Mouse (Mus musculus) skeletal muscle tissue, adult 2 months (tissue): Measurements from ENCODE around the gene Chrng.

Source experiments
- DNase-seq: peaks from one replicate; pipeline ENCODE4 v3.0.0-alpha.2; 2012; ENCODE audit warnings: low read depth, low spot score

The Chrng gene

GRCm38 (mm10) chr1:87204465-87204864 is at the start of gene Chrng:
TSS of gene Chrng (plus strand) at chr1:87204657.
- no peak for DNase-seq

GRCm38 (mm10) chr1:87155531-87156198 is 48.8 kb upstream of the Chrng start:
- DNase-seq: no peak

- no peak for DNase-seq
Observed at GRCm38 (mm10) chr1:87156199-87156587, 48.3 kb upstream of the Chrng start, which contains the start of gene Ecel1. TSS of gene Ecel1 (minus strand) at chr1:87156521.

DNA sequence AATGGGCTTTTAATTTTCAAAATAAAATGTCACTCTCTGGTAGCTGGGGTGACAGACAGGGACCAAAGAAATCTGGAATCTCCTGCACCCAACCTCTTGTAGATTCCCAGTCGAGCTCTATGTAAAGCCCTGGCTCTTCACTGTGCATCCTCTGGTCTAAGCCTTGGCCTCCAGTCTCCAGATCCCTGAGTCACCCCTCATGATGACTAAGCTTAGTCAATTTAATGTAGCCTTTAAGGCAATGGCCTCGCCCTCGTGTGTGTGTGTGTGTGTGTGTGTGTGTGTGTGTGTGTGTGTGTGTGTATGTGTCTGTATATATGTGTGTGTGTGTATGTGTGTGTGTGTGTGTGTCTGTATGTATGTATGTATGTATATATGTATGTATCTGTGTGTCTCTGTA is 45.1 kb upstream of the Chrng start:
- no peak for DNase-seq

DNA sequence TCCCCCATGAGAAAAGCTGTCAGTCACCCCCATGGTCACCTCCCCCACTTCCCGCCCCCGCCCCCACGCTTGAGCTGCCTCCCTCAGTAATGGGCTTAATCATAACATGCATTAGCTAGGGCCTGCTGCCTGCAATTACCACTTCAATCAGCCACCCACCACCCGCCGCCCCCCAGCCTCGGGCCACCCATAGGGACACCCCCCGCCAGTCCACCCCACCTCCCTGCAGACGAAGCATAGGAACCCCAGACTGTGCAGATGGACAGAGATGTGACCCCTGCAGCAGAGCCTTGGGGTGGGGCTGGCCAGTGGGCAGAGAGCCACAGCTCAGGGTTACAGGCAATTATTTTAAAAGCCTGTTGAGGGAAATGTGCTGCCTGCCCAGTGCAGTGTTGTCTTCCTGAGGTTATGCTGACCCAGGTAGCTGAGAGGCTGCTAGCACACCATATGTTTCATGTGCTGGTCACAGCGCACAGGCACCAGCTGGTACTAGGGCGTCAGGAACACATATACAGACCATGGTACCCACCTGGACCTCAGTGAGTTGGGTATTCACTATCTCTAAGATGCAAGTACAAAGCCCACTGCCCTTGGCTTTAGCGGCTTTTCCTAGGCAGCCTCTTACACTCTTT is 40.2 kb upstream of the Chrng start:
- DNase-seq: no peak

GRCm38 (mm10) chr1:87164796-87165184 is 39.7 kb upstream of the Chrng start:
- DNase-seq: no peak

DNA sequence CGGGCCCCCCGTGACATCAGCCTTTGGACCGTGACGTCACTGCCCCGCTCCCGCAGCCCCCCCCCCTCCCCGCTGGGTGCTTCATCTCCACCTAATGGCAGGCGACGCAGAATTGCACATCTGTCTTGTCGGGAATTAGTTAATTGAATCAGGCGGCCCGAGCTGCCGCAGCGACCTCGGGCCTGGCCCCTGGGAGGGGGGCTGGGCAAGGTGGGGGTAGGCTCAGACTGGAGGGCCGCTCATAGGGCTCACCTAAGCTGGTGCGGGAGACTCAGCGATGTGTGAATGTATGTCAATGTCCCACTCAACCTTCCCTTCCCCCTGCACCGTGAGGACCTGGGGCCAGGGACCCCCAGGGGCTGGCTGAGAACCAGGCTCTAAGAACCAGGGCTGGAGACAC is 34.0 kb upstream of the Chrng start:
- DNase-seq: no peak

DNA sequence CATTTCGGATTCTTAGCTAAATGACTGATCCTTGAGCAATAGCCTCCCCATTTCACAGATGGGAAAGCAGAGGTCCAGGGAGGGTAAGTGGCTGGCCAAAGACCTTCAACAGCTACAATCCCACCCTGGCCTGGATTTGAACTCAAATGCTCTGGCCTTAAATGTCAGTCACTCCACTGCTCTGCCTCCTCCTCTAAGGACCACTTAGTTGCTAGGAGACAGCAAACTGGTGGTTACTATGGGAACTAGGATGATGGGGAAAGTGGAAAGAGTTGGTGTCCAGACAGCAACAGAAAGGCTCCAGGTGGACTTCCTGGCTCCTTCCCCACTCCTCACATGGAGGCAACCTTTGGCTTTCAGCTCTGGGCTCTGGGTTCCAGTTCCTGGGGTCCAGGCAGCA is 33.1 kb upstream of the Chrng start:
- DNase-seq: no peak

- DNase-seq: no peak
Observed at GRCm38 (mm10) chr1:87172316-87172715, 32.1 kb upstream of the Chrng start.

DNA sequence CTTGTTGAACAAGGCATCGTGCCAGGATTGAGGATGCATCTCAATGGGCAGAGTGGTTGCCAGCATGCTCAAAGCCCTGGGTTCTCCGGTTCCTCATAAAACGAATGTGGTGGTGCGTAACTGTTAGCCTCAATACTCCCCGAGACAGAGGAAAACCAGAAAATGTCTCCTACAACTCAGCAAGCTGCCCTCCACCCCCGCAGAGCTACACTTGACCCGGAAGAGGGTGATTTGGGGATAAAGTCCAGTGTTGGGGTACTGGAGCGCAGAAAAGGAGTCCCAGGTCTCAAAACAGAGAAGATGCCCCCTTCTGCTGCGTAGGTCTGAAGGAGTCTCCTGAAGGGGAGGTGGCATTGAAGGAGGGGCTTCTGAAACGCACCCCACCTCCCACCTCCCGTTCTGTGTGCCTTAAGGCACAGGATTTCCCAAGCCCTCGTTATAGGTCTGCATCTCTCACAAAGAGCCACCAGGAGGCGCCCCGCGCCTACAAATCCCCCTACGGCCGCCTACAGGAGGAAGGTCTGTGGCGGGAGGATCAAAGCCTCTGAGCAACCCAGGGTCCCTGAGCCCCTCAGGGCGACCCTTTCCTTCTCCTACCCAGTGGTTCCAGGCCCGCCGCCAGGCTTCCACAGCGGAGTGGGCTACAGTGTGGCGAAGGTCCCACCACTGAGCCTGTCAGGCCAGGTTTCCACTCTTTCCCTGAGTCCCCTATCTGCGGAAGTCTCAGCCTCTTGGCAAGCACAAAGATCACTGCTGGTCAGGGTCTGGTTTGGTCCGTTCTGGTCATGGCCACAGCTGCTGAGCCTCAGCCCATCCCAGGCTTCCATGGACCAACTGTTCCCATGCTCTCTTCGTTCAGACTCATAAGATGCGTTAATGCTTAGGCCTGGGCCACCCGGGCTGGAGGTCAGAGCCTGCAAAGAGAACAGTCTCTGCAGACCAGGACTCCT is 30.2 kb upstream of the Chrng start:
- peak; percentile 38 for DNase-seq

GRCm38 (mm10) chr1:87175852-87176292 is 28.6 kb upstream of the Chrng start:
- peak; percentile 15 for DNase-seq

DNA sequence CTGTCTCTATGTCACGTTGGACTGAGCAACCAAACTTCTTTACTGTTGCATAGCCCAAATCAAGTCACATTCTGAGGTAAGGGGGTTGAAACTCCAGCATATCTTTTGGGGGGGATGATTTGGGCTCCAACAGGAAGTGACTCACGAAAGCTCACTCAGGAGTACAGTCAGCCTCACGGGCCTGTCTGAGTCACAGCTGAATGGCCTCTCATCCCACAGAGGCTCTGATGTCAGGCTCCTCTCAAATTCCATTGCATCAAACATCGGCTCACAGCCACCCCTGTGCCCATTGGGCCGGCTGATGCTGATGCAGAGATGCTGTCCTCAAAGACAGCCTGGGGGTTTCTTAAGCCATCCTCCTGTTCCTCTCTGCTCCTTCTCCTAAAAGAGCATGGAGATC is 23.6 kb upstream of the Chrng start:
- DNase-seq: no peak

DNA sequence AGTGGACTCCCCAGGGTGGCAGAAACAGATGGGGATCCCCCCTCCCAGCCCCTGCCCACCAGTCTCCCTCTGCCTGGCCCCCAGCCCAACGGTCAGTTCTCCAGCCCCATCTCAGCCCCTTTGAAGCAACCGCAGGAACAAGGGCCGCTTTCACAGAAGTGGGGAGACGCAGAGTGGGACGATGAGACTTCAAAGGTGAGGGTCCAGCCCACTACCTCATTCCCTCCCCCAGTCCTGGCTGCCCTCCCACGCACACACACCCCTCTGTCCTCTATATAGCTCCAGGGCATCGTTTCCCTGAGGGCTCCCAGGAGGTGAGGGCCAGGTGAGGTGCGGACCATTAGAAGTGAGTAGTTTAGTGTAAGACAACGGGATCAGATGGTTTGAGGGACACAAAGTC is 21.4 kb upstream of the Chrng start, which contains the start of gene Prss56:
Gene Prss56 (plus strand): TSS at position 301 of the 400 bp plus-strand sequence.
- no peak for DNase-seq

- DNase-seq: no peak
Observed at GRCm38 (mm10) chr1:87183998-87184750, 20.3 kb upstream of the Chrng start.

DNA sequence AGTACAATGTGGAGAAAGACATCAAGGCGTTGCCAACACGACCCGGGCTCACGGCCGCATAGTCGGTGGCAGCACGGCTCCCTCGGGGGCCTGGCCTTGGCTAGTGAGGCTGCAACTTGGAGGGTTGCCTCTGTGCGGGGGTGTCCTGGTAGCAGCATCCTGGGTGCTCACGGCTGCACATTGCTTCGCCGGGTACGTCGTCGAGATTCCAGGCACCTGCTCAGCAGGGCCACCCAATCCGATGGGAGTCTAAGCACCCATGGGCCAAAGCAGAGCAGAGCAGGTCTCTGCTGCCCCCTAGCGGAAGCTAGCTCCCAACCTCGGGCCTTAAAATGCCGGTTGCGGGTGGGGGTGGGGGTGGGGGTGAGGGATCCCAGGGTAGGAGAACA is 19.7 kb upstream of the Chrng start:
- peak; percentile 52 for DNase-seq

DNA sequence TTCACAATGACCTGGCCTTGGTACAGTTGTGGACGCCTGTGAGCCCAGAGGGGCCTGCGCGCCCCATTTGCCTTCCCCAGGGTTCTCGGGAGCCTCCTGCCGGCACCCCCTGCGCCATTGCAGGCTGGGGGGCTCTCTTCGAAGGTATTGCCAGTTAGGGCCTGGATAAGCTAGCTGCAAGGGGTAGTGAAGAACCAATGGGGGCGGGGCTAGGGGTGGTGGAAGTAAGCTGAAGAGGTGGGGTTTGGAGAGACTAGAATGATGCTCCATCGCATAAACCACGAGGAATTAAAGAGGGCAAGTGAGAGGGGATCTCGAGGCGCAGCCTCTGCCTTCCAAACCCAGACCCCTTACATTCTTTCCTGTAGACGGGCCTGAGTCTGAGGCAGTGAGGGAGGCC is 18.9 kb upstream of the Chrng start:
- no peak for DNase-seq

DNA sequence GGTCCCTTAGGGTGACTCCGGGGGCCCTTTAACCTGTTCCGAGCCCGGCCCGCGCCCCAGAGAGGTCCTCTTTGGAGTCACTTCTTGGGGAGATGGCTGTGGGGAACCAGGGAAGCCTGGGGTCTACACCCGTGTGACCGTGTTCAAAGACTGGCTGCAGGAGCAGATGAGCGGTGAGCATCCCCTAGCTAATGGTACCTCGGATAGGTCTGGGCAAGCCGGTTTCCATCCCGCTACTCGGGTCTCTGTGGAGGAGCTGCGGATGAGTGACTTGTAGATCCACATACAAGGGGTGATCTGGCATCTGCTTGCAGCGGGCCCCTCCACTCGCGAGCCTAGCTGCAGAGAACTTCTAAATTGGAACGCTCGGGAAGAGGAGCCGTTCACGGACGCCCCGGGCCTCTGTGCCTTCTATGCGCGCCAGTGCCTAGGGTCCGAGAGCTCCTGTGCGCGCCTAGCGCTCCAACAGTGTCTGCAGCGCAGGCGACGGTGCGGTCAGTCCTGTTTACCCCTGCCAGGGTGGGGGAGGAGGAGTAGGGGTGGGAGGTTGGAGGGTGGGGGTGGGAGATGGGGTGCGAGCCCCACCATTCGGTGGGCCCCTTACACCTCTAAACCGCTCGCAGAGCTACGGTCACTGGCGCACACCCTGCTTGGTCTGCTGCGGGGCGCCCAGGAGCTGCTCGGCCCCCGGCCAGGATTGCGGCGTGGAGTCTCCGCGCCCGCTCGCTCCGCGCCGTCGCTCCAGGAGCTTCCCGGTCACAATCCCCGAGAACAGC is 18.0 kb upstream of the Chrng start:
- DNase-seq: no peak

DNA sequence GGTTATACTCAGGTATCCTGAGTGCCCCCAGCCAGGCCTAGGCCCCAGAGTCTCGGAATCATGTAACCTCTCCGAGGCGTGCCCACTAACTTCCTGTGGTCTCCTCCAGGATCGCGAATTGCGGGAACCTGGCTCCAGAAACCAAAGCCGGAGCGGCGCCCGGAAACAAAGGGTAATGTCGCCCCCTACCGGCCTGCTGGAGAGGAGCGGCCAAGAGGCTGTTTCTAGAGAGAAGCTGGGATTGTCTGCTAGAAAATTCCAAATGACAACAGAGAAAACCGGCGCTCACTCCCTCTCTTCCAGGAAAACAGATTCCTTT is 17.5 kb upstream of the Chrng start:
- peak; percentile 21 for DNase-seq

- DNase-seq: no peak
Observed at GRCm38 (mm10) chr1:87190429-87190828, 14.0 kb upstream of the Chrng start, which contains the start of gene Chrnd. TSS of gene Chrnd (plus strand) at chr1:87190607.

DNA sequence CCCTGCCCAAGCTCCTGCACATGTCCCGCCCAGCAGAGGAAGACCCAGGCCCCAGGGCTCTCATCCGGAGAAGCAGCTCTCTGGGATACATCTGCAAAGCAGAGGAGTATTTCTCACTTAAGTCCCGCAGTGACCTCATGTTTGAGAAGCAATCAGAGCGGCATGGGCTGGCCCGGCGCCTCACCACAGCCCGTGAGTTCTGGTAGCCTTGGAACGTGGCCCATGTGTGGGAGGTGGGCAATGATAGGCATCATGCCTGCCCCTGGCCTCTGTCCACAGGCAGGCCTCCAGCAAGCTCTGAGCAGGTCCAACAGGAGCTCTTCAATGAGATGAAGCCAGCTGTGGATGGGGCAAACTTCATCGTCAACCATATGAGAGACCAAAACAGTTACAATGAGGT is 7.2 kb upstream of the Chrng start:
- no peak for DNase-seq
